Mouse (Mus musculus) ES-Bruce4 (cell line): Measurements from ENCODE around the gene Aff4. TPM values are rescaled to one million over a fixed set of nuclear protein-coding genes. Genes with fewer than 3 reads are reported as not detected.
"Not testable (repeated sequence)": the region's sequence is repeated elsewhere in the genome, so short reads cannot be mapped to it uniquely, and the experiment has no call there.

ENCODE experiments used
- H3K27ac ChIP-seq: 2 replicates; pipeline ENCODE4 v1.5.1; 2012; ENCODE audit warnings: low read length, inconsistent platforms; ENCODE audit not compliant: insufficient read depth
- H3K27me3 ChIP-seq: 2 replicates; pipeline ENCODE4 v1.6.1; 2012; ENCODE audit warnings: mild to moderate bottlenecking, low read length, inconsistent platforms; ENCODE audit not compliant: control insufficient read depth, poor library complexity, insufficient read depth, severe bottlenecking
- H3K36me3 ChIP-seq: 2 replicates; pipeline ENCODE4 v1.6.1; 2012; ENCODE audit warnings: inconsistent platforms, mild to moderate bottlenecking, low read length, moderate library complexity; ENCODE audit not compliant: control insufficient read depth, poor library complexity, insufficient read depth, severe bottlenecking
- H3K4me1 ChIP-seq: one replicate; pipeline ENCODE4 v1.8.1; 2011; ENCODE audit warnings: low read length; ENCODE audit not compliant: control insufficient read depth, insufficient read depth
- H3K4me3 ChIP-seq: 2 replicates; pipeline ENCODE4 v1.5.1; 2011; ENCODE audit warnings: low read depth, mild to moderate bottlenecking, low read length
- H3K9ac ChIP-seq: 2 replicates; pipeline ENCODE4 v1.6.1; 2012; ENCODE audit warnings: low read depth, mild to moderate bottlenecking, inconsistent platforms; ENCODE audit not compliant: poor library complexity, severe bottlenecking
- H3K9me3 ChIP-seq: replicated peaks from 2 replicates; pipeline ENCODE4 v1.6.1; 2012; ENCODE audit warnings: mild to moderate bottlenecking, low read length, inconsistent platforms; ENCODE audit not compliant: control insufficient read depth, poor library complexity, insufficient read depth, severe bottlenecking
- CTCF ChIP-seq: IDR thresholded peaks from one replicate; pipeline ENCODE4 v1.8.1; 2011; ENCODE audit warnings: low read depth, low read length
- EP300 ChIP-seq: IDR thresholded peaks from 2 replicates; pipeline ENCODE4 v1.6.1; 2011; ENCODE audit warnings: low read depth, low read length; ENCODE audit not compliant: insufficient read depth
- POLR2A ChIP-seq: IDR thresholded peaks from one replicate; pipeline ENCODE4 v1.8.1; 2011; ENCODE audit warnings: low read length; ENCODE audit not compliant: insufficient read depth
- polyA plus RNA-seq: library from polyadenylated mRNA; stranded (reverse); fragments of >200 nt; gene quantifications from 2 replicates; pipeline ENCODE4 v1.2.4, GENCODE M21; 2011; ENCODE audit warnings: low read depth; ENCODE audit not compliant: missing spikeins, insufficient read depth, insufficient read length

Aff4 gene
- polyA plus RNA-seq, 1 experiment = 314 TPM

GRCm38 (mm10) chr11:53308251-53308864 is 42.3 kb upstream of the Aff4 start:
- Histone ChIP-seq H3K4me1 (no peaks in the 10 kb centered on the region), H3K9ac (no peak overlapping the region), H3K27me3 (no peaks in the 10 kb centered on the region), H3K27ac (no peak overlapping the region), H3K9me3 (no peaks in the 10 kb centered on the region), H3K4me3 (no peak overlapping the region), H3K36me3 (no peaks in the 10 kb centered on the region)
- TF ChIP-seq EP300 (no peak), CTCF (no peak), POLR2A (no peak)

GRCm38 (mm10) chr11:53308884-53309310 is 41.7 kb upstream of the Aff4 start:
- Histone ChIP-seq H3K9ac (no peak overlapping the region), H3K27me3 (no peaks in the 10 kb centered on the region), H3K4me1 (no peaks in the 10 kb centered on the region), H3K36me3 (no peaks in the 10 kb centered on the region), H3K4me3 (no peak overlapping the region), H3K27ac (no peak overlapping the region), H3K9me3 (no peaks in the 10 kb centered on the region)
- TF ChIP-seq POLR2A (no peak), EP300 (no peak), CTCF (no peak)

GRCm38 (mm10) chr11:53311385-53311784 is 39.2 kb upstream of the Aff4 start:
- no peak overlapping the region for H3K4me3 ChIP-seq
- peak overlapping the region; percentile 33; the same call in 1 of the 2 replicates for H3K27ac ChIP-seq
- H3K4me1 ChIP-seq = no peaks in the 10 kb centered on the region
- no peaks in the 10 kb centered on the region for H3K27me3 ChIP-seq
- no peak overlapping the region for H3K9ac ChIP-seq
- no peaks in the 10 kb centered on the region for H3K9me3 ChIP-seq
- TF ChIP-seq CTCF (no peak), POLR2A (no peak), EP300 (no peak)
- H3K36me3 ChIP-seq = no peaks in the 10 kb centered on the region

- not testable (repeated sequence) for H3K9me3 ChIP-seq, H3K9ac ChIP-seq, H3K4me1 ChIP-seq, H3K27ac ChIP-seq, H3K27me3 ChIP-seq, H3K36me3 ChIP-seq, H3K4me3 ChIP-seq
These were observed 37.8 kb upstream of the Aff4 start for GRCm38 (mm10) chr11:53312823-53313222.

- Histone ChIP-seq H3K27ac (no peak overlapping the region), H3K27me3 (no peaks in the 10 kb centered on the region), H3K4me3 (no peak overlapping the region), H3K9ac (no peak overlapping the region), H3K4me1 (no peaks in the 10 kb centered on the region), H3K36me3 (no peaks in the 10 kb centered on the region), H3K9me3 (no peaks in the 10 kb centered on the region)
- TF ChIP-seq POLR2A (no peak), CTCF (no peak), EP300 (no peak)
These were observed 35.9 kb upstream of the Aff4 start for GRCm38 (mm10) chr11:53314770-53315173.

GRCm38 (mm10) chr11:53316996-53317395 is 33.6 kb upstream of the Aff4 start:
- no peak overlapping the region for H3K4me3 ChIP-seq
- H3K27ac ChIP-seq = no peak overlapping the region
- H3K36me3 ChIP-seq = no peaks in the 10 kb centered on the region
- TF ChIP-seq POLR2A = no peak
- TF ChIP-seq EP300 = no peak
- no peak for TF ChIP-seq CTCF
- no peaks in the 10 kb centered on the region for H3K9me3 ChIP-seq
- H3K27me3 ChIP-seq = no peaks in the 10 kb centered on the region
- no peaks in the 10 kb centered on the region for H3K4me1 ChIP-seq
- no peak overlapping the region for H3K9ac ChIP-seq
